Mouse (Mus musculus) lung, postnatal 4 days (tissue): ENCODE measurements around the gene Zfp148.

Experiments
- DNase-seq, 2 experiments: peaks; one replicate each; pipeline ENCODE4 v3.0.0; 2021

The Zfp148 gene

GRCm38 (mm10) chr16:33544346-33544745, 163.7 kb downstream of the Zfp148 start:
- no peak for DNase-seq

- no peak for DNase-seq
Measured at GRCm38 (mm10) chr16:33545530-33545929, 164.9 kb downstream of the Zfp148 start.

- DNase-seq: no peak
Measured at GRCm38 (mm10) chr16:33553689-33554342, 173.2 kb downstream of the Zfp148 start.
